Mouse (Mus musculus) brain, embryonic 18.5 days (tissue): ENCODE data around the gene Lpcat1.

ENCODE experiments used
- DNase-seq: peaks from one replicate; pipeline ENCODE4 v3.0.0-alpha.2; 2012; ENCODE audit warnings: low read depth, low spot score

Lpcat1 gene

GRCm38 (mm10) chr13:73446494-73446893, 20.5 kb upstream of the Lpcat1 start:
- DNase-seq, result no peak

GRCm38 (mm10) chr13:73446943-73447342, 20.1 kb upstream of the Lpcat1 start:
- no peak for DNase-seq

- DNase-seq, result no peak
Measured at GRCm38 (mm10) chr13:73447478-73447877, 19.5 kb upstream of the Lpcat1 start.

- no peak for DNase-seq
Measured at GRCm38 (mm10) chr13:73448201-73448600, 18.8 kb upstream of the Lpcat1 start.

GRCm38 (mm10) chr13:73448723-73449122, 18.3 kb upstream of the Lpcat1 start:
- DNase-seq, result no peak

GRCm38 (mm10) chr13:73453503-73454217, 13.3 kb upstream of the Lpcat1 start:
- DNase-seq, result no peak

- DNase-seq, result no peak
Measured at GRCm38 (mm10) chr13:73455328-73455727, 11.7 kb upstream of the Lpcat1 start.

- DNase-seq, result no peak
Measured at GRCm38 (mm10) chr13:73457301-73457700, 9.7 kb upstream of the Lpcat1 start.

GRCm38 (mm10) chr13:73457741-73458140, 9.3 kb upstream of the Lpcat1 start:
- no peak for DNase-seq

- no peak for DNase-seq
Measured at GRCm38 (mm10) chr13:73458719-73459118, 8.3 kb upstream of the Lpcat1 start.

GRCm38 (mm10) chr13:73459189-73459850, 7.7 kb upstream of the Lpcat1 start:
- no peak for DNase-seq

GRCm38 (mm10) chr13:73461551-73461950, 5.4 kb upstream of the Lpcat1 start:
- no peak for DNase-seq

- no peak for DNase-seq
Measured at GRCm38 (mm10) chr13:73465156-73465555, 1.8 kb upstream of the Lpcat1 start.

GRCm38 (mm10) chr13:73466411-73466810, 586 bp upstream of the Lpcat1 start:
- DNase-seq, result no peak

- DNase-seq, result no peak
Measured at GRCm38 (mm10) chr13:73467421-73468237, 632 bp downstream of the Lpcat1 start.

- no peak for DNase-seq
Measured at GRCm38 (mm10) chr13:73468834-73469233, 1.8 kb downstream of the Lpcat1 start.

GRCm38 (mm10) chr13:73469257-73469967, 2.4 kb downstream of the Lpcat1 start:
- DNase-seq, result no peak

GRCm38 (mm10) chr13:73472481-73472880, 5.5 kb downstream of the Lpcat1 start:
- no peak for DNase-seq

- DNase-seq, result no peak
Measured at GRCm38 (mm10) chr13:73473746-73474145, 6.7 kb downstream of the Lpcat1 start.

- DNase-seq, result no peak
Measured at GRCm38 (mm10) chr13:73474163-73474562, 7.2 kb downstream of the Lpcat1 start.

GRCm38 (mm10) chr13:73475058-73475980, 8.3 kb downstream of the Lpcat1 start:
- no peak for DNase-seq
